ENCODE assay signal across 17 mouse cellular contexts in the genomic region with DNA sequence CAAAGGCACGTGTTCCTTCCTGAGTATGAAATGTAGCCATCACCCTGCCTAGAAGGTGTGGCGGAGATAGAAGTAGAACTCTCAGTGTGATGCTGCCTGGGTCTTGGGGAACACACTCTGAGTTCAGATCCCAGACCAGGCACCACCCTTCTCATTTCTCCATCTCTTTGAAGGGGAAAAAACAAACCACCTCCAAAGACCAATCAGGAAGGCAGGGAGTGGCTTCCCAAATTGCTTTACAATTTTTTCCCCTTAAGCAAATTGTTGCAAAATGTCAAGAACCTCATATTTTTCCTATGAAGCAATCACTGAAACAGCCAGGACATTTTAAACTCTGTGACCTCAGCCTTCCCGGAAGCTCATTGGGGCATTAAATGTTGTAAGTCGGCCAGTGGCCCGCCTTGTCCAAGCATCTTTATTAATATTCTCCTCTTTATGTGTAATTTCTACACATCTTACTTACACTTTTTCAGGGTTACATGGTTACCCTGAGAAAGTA.
DNase-seq lines count a peak whose midpoint lies in the region; ATAC-seq and TF ChIP-seq lines count a peak whose summit lies in the region.
"Had no signal": no experiment of that assay in that cellular context is flagged by ENCODE, and none has a peak within 500 bp of the region (broad histone marks: within the 10 kb centered on the region; RNA-seq: fewer than 3 reads in every experiment).

No protein-coding gene starts in this region.

- 79% methylated on average over 5 of the region's 5 CpGs for WGBS in heart, adult 2 months

- no peaks in the 10 kb centered on the region for H3K79me2 ChIP-seq in heart, adult 2 months (replicated peaks; ENCODE audit: control insufficient read depth, insufficient read depth, low read length)

- H3K4me3 ChIP-seq in heart, adult 2 months: no peak overlapping the region
- no peak overlapping the region for H3K4me3 ChIP-seq in brown adipose tissue, adult 24 weeks (ENCODE audit: insufficient read depth, low read depth, low read length)
- H3K4me3 ChIP-seq: embryonic facial prominence, embryonic 13.5 days; forebrain, embryonic 12.5 days; hindbrain, embryonic 15.5 days; liver, embryonic 12.5 days; midbrain, embryonic 15.5 days; neural tube, embryonic 12.5 days had no signal

- TF ChIP-seq POLR2A in heart, adult 2 months (IDR thresholded peaks at IDR 0.05; ENCODE audit: insufficient read depth, low read depth, low read length): no peak

- no peaks in the 10 kb centered on the region for H3K27me3 ChIP-seq in heart, adult 2 months (ENCODE audit: control insufficient read depth, insufficient read depth, low read length)
- H3K27me3 ChIP-seq: embryonic facial prominence, embryonic 13.5 days; forebrain, embryonic 12.5 days; hindbrain, embryonic 15.5 days; liver, embryonic 12.5 days; midbrain, embryonic 15.5 days; neural tube, embryonic 12.5 days had no signal

- ATAC-seq in erythroblast, adult 5-6 weeks (replicated peaks; ENCODE audit: low FRiP score, poor library complexity, severe bottlenecking): no peak
- ATAC-seq: liver, embryonic 12.5 days; midbrain, embryonic 15.5 days had no signal

- H3K36me3 ChIP-seq in heart, adult 2 months (ENCODE audit: control insufficient read depth, insufficient read depth, low read length): no peaks in the 10 kb centered on the region
- H3K36me3 ChIP-seq: hindbrain, embryonic 15.5 days; liver, embryonic 12.5 days; neural tube, embryonic 12.5 days had no signal

- peak; percentile 85 for DNase-seq in heart, adult 11 months
- no peak for DNase-seq in heart, adult 2 months
- DNase-seq in 416B (ENCODE audit: low read depth): peak; percentile 51
- DNase-seq in lung, postnatal 25 days (ENCODE audit: low spot score): peak; percentile 75
- DNase-seq in ovary, postnatal 36 days (ENCODE audit: low spot score): no peak
- DNase-seq in thymus, postnatal 0 days (ENCODE audit: low spot score): no peak
- DNase-seq: heart, postnatal 14 days; kidney, adult 18-20 months; thymus, postnatal 14 days had no signal

- no peak for TF ChIP-seq EP300 in heart, adult 2 months (IDR thresholded peaks at IDR 0.05; ENCODE audit: insufficient read depth, low read depth, low read length)

- H3K27ac ChIP-seq in heart, adult 2 months: no peak overlapping the region
- peak overlapping the region; percentile 79 for H3K27ac ChIP-seq in brown adipose tissue, adult 24 weeks (replicated peaks; ENCODE audit: low read depth, low read length)
- H3K27ac ChIP-seq: embryonic facial prominence, embryonic 13.5 days; forebrain, embryonic 12.5 days; hindbrain, embryonic 15.5 days; liver, embryonic 12.5 days; midbrain, embryonic 15.5 days; neural tube, embryonic 12.5 days had no signal

- H3K4me1 ChIP-seq in heart, adult 2 months (ENCODE audit: control insufficient read depth, insufficient read depth, low read length): peaks cover 2% of the 10 kb centered on the region; the same call in 1 of the 2 replicates
- peaks cover 3% of the 10 kb centered on the region; the same call in 1 of the 2 replicates for H3K4me1 ChIP-seq in brown adipose tissue, adult 24 weeks (ENCODE audit: control insufficient read depth, insufficient read depth, insufficient read length, low read length)
- H3K4me1 ChIP-seq: embryonic facial prominence, embryonic 13.5 days; forebrain, embryonic 12.5 days; hindbrain, embryonic 15.5 days; midbrain, embryonic 15.5 days; neural tube, embryonic 12.5 days had no signal

- TF ChIP-seq CTCF in heart, adult 2 months (IDR thresholded peaks at IDR 0.05): no peak

- H3K9ac ChIP-seq in heart, adult 2 months (ENCODE audit: low read depth, low read length): no peak overlapping the region
- H3K9ac ChIP-seq: embryonic facial prominence, embryonic 13.5 days; forebrain, embryonic 12.5 days; hindbrain, embryonic 15.5 days; liver, embryonic 12.5 days; midbrain, embryonic 15.5 days; neural tube, embryonic 12.5 days had no signal

- intact Hi-C loops in heart, adult 2 months (cut with DNase I): loop anchor here (2.0 kb wide), 1 partner anchor 15 kb away; no protein-coding TSS in a partner anchor

Comparison
In these comparisons a context has a peak if more than half of its experiments do, and no peak if none do; other contexts are left out.
1. DNase-seq: peak in heart, adult 11 months (single experiment), 416B (single experiment) and lung, postnatal 25 days (single experiment); none in heart, adult 2 months (0 of 2), ovary, postnatal 36 days (single experiment) and thymus, postnatal 0 days (single experiment).